Mouse (Mus musculus): Measurements from ENCODE around the gene Rfng.
A peak's percentile ranks its signal among the peaks of the same experiment; 100 is the strongest.
"Not testable (repeated sequence)": the region's sequence is repeated elsewhere in the genome, so short reads cannot be mapped to it uniquely, and the experiment has no call there.

Rfng gene

DNA sequence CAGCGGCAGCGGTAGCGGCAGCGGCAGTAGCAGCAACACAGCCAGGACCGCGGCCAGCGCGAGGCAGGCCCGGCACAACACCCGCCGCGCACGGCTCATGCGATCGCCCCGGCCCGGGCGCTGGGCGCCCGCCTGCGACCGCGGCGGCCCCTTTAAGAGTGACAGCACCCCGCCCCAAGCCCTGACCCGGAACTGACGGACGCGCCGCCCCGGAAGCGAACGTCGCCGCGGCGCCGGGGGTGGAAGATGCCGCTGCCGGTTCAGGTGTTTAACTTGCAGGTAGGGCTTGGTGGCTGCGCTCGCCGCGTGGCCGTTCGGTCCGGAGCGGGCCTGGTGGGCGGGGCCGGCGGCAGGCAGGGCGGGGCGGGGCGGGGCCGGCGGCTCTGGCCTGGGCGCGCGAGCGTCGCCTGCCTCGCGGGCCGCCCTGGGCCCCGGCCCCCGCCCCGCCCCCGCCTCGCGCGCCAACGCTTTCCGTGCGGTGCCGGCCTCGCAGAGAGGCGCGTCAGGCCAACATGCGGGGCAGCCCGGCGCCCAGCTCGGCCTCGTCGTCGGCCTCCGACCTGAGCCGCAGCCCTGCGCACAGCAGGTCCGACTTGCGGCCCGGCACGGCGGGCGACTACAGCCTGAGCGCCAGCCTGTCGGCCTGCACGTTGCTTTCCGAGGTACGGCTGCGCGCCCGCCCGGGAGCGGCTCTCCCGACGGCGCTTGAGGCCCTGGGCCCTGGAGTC lies at the start of gene Rfng, which contains the start of gene Gps1:
Gene Rfng, minus strand, starts transcription at position 144 of the 728 bp plus-strand sequence.
Gene Gps1, plus strand, starts transcription at position 209 of the 728 bp plus-strand sequence.
- peak; percentile 81 for DNase-seq

DNA sequence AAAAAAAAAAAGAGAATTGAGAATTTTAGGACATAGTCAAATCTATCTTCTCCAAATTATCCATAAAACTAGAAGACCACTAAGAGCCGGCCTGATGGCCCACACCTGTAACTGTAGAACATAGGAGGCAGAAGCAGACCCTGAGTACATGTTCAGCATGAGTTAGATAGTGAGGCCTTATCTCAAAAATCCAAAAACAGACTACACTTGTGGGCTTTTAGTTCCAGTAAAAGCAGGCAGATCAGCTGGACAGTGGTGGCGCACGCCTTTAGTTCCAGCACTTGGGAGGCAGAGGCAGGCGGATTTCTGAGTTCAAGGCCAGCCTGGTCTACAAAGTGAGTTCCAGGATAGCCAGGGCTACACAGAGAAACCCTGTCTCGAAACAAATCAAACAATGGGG lies 49.0 kb upstream of the Rfng start:
- not testable (repeated sequence) for DNase-seq

DNA sequence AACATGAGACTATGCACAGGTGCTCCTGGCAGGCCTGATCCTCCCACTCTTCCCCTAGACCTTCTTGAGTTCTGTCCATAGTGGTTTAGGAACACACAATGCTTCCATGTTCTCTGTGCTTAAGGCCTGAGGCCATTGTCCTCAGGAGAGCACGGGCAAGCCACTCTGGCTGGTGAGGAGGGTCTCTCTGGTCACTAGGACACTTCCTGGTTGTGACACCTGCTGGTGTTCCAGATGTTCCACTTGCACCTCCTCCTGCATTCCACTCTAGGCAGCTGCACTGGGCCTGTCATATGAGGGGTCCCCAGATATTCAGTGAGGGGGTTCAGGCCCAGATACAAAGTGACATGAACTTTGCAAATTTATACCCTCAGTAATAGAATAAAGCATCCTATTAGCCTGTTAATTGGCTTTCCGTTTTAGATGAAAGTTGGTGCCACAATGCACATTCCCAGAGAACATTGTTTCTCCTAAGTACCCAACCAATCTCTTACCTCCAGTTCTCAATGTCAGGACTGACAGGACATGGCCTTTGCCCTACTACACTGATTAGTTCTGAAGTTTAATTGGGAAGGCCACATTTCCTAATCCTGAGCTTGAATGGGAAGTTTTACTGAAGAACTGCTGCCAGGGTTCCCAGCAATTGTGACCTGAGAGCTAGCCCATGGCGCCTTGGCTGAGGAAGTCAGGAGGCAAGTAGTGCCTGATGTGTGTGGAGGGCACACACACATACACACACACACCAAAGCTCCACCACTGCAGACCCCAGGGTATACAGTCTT lies 47.8 kb upstream of the Rfng start:
- no peak for DNase-seq

DNA sequence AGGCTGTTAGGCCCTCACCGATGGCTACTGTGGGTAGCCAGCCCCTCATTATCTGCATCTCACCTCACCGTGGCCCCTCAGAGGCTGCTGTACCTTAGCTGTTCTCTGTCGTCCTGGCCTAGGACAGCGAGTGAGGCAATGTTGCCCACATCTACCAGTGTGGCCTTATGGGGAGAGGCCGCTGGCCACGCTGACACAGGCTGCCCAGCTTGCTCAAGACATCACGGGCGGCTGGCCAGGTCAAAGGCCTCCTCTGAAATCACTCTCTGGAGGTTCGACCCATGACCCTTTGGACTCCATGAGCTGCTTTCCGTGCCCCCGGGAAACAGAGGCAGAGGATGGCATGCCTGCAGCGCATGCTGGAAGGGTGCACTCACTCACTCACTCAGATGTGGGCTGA lies 46.7 kb upstream of the Rfng start:
- DNase-seq, result peak; percentile 15

DNA sequence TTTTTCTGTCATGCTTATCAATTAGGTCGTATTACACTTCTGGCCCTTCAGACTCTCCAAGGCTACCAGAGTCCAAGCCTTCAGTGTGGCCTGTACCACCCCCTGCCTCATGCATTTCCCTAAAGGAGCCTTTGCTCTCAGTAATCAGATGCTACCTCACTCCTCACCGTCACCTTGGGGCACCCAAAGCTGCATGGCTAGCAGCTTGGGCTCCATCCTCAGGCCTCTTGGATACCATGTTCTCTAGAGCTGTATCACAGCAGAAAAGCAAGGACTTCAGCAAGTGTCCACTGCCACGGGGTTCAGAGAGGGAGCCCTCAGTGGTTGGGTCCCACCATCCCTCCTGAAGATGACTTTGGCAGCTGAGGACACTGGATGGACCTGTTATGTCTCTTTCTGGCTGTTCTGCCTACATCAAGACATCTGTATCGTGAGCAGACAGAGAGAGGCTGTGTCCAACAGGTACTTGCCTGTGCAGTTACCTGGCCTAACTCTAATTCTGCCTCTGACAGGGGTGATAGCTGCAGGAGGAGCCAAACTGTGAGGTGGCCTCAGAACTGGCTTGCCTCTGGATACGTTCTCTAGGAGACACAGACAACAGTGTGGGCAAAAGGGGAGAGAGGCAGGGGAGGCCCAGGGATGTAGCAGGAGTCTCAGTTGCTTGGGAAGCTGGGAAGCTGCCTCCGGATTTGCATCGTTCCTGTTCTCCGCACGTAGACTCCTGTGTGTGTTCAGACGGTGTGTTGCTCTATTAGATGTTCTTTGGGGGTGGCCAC lies 45.9 kb upstream of the Rfng start:
- DNase-seq, result no peak

DNA sequence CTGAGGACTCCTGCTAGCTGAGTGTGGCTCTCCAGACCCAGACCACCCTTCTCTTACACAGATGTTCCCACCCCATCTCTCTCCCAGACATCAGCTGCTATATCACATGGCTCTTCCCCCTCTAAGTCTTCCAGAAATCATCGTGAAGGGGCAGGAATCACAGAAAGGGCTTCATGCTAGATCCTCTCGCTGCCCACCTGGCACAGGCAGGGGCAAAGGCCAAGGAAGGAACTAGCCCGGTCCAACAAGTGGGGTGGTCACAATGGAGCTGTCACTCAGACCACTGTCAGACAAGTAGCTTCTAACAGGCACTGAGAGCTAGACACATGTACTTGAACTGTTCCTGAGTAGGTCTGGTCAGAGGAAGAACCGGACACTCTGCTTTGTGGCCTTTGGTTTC lies 44.4 kb upstream of the Rfng start:
- peak; percentile 18 for DNase-seq

DNA sequence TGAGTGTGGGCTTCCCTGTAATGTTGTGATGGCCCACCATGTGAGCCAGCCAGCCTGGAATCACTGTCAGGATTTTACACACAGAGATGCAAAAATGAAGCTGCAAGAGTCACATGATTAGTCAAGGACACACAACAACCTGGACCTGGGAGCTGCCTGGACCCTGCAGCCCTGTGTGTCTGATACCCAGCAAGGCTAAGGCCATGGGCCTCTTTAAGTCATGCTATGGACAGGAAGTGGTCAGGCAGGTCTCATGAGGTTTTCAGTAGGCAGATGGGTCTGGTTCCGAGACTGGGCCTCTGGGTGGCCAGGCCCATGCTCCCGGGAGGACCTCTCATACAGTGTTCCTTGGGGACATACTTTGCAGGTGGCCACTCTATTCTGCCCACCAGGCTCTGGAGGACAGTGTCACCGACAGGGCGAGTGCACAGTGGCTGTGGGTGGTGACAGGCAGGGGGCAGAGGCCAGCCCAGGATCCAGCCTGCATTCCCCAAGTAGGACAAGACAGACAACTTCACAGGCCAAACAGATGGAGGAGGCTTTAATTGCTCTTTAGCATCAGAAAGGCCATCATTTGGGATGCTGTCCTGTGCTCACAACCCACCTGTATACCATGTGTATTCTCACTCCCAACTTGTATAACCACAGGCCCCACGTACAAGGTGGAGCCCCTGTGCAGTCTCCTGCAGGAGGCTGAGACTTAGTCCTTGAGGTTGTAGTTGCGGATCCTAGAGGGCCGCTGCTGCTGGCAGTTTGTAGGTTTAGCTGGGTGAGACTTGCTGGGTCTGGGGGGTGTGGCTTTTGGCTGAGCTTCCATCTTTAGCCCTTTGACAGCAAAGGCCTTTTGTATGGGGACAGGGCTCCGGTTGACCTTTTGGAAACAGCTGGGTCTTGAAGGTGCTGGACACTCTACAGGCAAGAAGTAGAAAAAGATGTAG lies 42.3 kb upstream of the Rfng start:
- peak; percentile 45 for DNase-seq

DNA sequence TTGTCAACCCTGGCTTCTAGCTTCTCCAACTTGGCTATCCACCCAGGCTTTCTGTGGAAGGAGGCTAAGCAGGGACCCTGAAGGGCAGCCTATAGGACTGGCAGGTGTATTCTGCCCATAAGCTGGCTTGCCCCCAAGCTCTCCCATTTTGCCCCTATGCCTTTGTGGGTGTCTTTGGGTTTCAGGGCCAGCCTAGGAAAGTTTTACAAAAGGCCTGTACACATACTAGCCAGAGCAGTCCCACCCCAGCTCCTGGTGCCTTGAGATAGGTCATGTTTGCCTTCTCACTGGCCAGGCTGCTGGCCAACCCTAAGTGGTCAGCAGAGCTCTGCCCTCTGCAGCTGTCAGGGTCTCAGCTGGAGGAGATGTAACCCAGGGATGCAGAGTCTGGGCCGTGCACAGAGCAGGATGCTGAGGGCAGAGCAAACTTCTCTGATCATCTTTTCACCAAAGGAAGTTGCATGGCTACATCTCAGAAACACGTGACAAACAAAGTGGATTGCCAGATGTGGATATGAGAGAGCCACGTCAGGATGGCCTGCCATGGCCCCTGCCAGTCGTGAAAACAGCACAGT lies 41.4 kb upstream of the Rfng start:
- DNase-seq, result peak; percentile 69

DNA sequence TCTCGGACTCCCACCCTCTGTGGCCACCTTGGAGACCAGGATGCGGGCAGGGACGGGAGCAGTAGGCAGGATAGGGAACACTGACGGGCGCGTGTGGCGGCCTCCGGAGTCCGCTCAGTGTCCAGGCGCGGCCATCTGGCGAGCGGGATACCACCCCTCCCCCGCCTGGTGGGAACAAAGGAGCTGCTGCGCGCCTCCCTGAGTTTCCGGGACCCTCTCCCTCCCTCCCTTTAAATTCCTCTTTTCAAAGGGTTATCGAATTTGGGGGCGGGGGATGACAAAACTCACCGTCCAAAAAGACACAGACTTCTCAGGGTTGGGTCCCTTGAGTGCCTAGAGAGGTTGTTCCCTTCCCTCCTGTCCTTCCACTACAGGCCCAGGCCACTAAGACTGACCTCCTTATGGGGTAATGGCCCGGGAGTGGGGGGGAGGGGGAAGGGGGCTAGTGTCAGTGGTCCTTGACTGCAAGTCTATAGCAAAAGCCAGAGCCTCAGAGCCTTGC lies 40.8 kb upstream of the Rfng start:
- no peak for DNase-seq

DNA sequence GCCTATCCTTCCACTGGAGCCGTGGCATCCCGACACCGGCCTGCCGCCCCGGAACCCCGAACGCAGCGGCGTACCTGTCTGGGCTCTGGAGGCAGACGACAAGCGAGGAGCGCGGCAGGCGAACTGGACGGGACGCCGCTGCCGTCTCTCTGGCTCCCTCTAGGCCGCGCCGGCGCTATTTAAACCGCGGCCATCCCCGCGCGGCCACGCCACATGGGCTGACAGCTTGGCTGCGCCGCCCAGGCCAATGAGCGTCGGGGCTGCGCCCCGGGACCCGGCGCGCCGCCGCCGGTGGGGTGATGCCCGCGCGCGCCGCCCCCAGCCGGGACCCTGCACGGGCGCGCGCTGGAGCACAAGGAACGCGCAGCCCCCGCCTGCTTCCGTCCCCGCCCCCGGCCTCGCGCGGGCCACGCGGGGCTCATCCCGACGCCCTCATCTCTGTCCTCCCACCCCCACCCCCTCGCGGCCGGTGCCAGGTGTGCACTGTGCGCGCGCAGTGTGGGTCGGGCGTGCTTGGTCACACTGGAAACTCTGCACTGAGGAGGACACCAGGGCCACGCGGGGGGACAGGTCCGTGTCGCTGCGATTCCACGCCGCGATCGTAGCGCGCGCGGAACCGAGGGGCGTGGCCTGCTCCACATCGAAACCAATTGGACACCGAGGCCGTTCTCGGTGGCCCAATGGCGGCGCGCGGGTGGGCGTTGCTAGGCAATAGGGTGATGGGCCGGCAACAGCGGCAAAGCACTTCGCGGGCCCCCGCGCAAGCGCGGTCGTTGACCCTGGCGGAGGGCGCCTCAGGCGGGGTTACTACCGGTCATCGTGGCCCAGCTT lies 40.2 kb upstream of the Rfng start, which contains the start of gene Fasn:
Gene Fasn, minus strand, starts transcription at position 592 of the 831 bp plus-strand sequence.
- peak; percentile 98 for DNase-seq

DNA sequence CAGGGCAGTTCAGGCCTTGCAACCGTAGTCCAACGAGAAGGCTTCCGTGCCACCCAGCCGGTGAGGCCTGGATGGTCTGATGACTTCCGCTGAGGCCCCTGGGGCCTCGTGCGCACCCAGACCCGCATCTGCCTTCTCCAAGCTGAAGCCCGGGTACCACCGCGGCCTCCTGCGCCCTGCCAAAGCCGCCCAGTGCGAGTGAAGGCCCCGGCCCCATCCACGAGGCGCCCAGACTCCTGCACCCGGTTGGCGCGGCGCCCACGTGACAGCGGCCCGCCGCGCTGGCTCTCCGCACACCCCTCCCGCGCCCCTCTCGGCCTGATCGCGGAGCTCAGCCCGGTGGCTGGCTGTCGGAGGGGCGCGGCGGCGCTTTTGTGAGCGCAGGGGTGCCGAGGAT lies 39.5 kb upstream of the Rfng start:
- no peak for DNase-seq

DNA sequence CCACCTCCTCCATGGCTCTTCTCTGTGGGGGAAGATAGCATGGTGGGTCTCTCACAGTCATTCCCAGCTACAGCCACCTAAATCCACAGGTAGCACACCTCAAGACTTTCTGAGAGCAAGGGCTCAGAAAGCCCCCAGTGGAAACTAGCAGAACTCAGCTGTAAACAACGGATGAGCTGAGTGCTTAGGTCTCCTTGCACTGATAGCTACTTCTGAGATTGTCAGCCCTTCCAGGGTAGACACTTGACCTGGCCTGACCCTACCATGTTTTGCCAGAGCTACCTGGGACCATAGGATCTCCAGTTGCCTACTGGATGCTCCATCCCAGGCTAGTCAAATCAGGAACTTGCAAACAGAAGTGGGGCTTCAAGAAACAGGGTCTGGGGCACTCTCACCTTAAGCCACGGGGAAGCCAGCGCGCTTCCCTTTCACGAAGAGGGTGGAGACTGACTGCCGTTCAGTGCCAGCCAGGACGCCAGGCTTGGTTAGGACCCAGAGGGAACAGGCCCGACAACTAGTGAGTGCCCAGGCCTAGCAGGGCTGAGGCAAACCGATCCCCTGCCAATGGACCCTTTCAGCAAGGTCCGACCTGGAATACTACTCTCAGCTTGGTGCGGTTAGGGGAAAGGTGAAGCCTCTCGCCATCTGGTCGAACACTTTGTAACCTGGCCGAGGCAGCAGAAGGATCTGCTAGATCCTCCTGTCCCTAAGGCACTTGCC lies 39.0 kb upstream of the Rfng start:
- DNase-seq, result no peak

DNA sequence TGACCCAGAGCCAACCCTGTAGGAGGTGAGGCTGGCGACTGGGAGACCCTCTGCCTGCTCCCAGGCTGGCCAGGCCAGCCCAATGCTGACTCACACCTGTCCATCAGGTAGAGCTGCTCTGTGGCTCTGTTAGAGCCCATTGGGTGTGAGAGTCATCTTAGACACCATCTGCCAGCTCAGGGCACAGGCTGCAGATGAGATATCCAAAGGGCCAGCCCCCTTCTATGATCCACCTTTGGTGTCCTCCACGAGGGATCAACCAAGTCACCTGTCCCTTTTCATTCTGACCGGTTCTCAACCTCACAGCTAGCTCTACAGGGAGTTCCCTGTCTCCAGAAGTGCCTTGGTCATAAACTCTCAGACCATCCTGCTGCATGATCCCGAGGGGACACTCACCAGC lies 38.3 kb upstream of the Rfng start:
- DNase-seq, result peak; percentile 48

DNA sequence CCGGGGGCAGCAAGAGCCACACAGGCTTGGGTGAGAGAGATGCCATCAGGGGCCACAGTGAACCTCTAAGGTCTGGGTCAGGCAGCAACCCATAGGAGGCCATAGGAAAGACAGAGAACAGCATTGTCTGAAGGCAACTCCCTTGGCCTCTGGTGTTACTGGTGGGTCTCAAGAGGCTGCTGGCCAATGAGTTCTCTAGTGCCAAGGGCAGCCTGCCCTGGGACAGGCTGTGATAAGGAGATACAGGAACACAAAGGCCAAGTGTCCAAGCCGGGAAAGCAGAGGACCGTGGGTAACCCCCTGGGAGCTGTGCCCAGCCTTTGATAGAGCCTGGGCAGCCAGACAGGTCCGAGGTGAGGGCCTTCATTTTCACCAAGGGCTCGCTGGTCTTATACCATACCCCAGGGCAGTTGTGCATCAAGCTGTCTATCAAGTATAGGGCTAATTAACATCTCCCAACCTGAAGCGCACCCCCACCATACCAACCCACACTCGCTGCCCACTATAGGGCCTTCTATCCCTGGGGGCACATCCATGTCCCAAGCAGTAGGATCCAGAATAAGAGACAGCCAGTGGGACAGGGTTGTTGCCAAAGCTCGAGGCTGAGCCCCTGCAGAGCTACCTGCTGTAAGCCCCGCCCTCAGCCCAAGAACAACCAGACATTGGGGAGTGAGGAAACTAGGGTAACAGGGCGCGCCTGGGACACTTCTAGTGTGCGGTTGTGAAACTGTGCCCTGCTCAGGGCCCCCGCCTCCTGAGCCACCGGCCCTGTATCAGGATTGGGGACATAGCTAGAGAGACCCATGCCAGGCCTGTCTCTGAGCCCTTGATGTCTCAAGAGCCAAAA lies 37.3 kb upstream of the Rfng start:
- DNase-seq, result peak; percentile 54

DNA sequence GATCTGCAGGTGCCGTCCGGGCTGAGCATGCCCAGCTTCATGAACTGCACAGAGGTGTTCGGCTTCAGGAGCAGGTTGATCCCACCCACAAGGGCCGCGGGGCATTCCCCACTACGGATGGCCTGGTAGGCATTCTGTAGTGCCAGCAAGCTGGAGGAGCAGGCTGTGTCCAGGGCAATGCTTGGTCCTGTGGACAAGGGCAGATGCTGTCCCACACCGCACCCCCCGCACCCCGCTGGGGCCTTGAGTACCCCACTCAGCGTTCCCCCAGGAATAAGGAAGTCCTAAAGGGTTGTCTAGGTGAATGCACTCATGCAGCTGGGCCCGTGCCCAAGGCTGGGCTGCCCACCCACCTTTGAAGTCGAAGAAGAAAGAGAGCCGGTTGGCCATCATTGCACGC lies 36.5 kb upstream of the Rfng start:
- DNase-seq, result peak; percentile 61

DNA sequence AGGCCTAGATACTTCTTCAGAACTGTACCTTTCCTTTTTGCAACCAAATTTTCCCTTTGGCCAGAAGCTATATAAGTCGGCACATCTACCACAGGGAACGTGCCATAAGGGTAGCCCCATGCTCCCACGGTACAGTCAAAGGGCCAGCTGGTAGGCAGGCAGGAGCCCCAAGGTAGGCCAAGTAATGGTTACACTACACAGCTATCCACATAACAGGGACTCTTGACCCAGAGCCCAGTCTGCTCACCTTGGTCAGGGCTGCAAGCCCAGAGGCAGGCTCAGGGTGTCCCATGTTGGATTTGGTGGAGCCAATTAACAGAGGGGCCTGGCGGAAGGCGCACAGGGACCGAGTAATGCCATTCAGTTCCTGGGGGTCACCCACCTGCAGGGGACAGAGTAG lies 35.5 kb upstream of the Rfng start:
- peak; percentile 82 for DNase-seq

DNA sequence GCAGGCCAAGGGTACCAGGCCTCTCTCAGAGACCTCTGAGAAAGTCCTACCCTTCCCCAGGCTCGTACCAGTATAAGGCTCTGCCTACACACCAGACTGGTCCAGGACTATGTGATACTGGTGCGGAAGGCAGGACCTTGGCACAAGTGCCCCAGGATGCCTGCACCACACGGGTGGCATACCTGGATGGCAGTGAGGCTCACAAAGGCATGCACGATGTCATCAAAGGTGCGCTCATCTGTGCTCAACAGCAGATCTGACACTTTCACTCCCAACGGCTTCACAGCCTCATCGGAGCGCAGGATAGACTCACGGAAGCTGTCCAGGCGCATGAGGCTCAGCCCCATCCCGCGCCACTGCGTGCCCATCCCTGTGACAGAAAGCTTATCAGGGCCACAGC lies 34.2 kb upstream of the Rfng start:
- peak; percentile 35 for DNase-seq

DNA sequence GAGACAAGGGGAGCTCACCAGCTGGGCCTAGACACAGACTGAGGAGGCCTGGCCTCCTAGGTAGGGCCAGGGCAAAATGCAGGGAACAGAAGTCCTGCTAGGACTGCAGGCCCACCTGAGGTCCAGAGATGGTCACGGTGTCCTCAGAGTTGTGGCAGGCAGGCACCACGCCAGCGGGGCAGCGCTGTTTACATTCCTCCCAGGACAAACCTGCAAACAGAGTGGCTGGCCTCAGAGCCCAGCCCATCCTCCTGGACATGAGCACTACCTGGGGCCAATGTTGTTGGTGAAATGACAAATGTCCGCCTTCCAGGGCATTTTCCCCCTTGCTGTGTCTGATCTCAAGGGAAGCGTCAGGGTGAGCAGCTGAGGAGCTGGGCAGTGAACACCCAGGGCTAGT lies 33.4 kb upstream of the Rfng start:
- DNase-seq, result no peak

DNA sequence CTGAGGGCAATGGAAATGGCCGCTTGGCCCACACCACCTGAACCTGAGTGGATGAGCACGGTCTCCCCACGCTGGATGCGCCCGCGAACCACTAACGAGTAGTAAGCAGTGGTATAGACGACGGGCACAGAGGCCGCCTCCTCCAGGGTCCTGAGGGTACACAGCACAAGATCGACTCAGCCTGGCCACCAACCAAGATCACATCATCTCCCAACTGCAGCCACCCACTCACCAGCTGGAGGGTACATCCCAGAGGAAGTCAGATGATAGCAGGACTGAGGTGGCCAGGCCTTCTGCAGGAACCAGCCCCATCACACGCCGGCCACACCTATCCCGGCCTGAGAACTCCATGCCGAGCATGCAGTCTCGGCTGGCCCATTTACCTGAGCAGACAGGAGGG lies 28.1 kb upstream of the Rfng start:
- DNase-seq, result peak; percentile 18

Data from cerebellum, adult 11-12 months (tissue).